Mouse (Mus musculus) limb, embryonic 11.5 days (tissue): ENCODE measurements around the gene Pigq. TPM values are rescaled to one million over a fixed set of nuclear protein-coding genes. Genes with fewer than 3 reads are reported as not detected.

Experiments used
- ATAC-seq: fragments of 200-750 bp; cut with Nextera tagmentation; 2 replicates; pipeline ENCODE4 v1.8.0; 2017; ENCODE audit warnings: low read depth; ENCODE audit not compliant: insufficient number of reproducible peaks, low FRiP score, low TSS enrichment
- DNase-seq: peaks from one replicate; pipeline ENCODE4 v3.0.0-alpha.2; 2015; ENCODE audit warnings: low spot score
- H3K27ac ChIP-seq: fragments of 300-500 bp; sonication (generic); replicated peaks from 2 replicates; pipeline ENCODE4 v1.5.1; 2014; ENCODE audit warnings: low read depth, mild to moderate bottlenecking, low read length
- H3K27me3 ChIP-seq: fragments of 300-500 bp; sonication (generic); 2 replicates; pipeline ENCODE4 v1.6.1; 2014; ENCODE audit warnings: mild to moderate bottlenecking, low read length, mixed read lengths; ENCODE audit not compliant: control insufficient read depth, insufficient read depth
- H3K36me3 ChIP-seq: fragments of 300-500 bp; sonication (generic); 2 replicates; pipeline ENCODE4 v1.6.1; 2014; ENCODE audit warnings: mild to moderate bottlenecking, low read length, moderate library complexity, mixed read lengths; ENCODE audit not compliant: control insufficient read depth, insufficient read depth
- H3K4me1 ChIP-seq: fragments of 300-500 bp; sonication (generic); 2 replicates; pipeline ENCODE4 v1.6.1; 2014; ENCODE audit warnings: low read length, mixed read lengths; ENCODE audit not compliant: control insufficient read depth, insufficient read depth
- H3K4me2 ChIP-seq: fragments of 300-500 bp; sonication (generic); 2 replicates; pipeline ENCODE4 v1.6.1; 2014; ENCODE audit warnings: low read depth, mild to moderate bottlenecking, moderate library complexity; ENCODE audit not compliant: severe bottlenecking
- H3K4me3 ChIP-seq: fragments of 300-500 bp; sonication (generic); 2 replicates; pipeline ENCODE4 v1.5.1; 2014; ENCODE audit warnings: low read depth, low read length
- H3K9ac ChIP-seq: fragments of 300-500 bp; sonication (generic); 2 replicates; pipeline ENCODE4 v1.6.1; 2014; ENCODE audit warnings: mild to moderate bottlenecking, low read length
- H3K9me3 ChIP-seq: fragments of 300-500 bp; sonication (generic); 2 replicates; pipeline ENCODE4 v1.6.1; 2016; ENCODE audit warnings: low read length; ENCODE audit not compliant: control insufficient read depth
- WGBS: fragments of 180-500 bp; shearing (Covaris S2); extraction: QIAGEN DNeasy Blood & Tissue Kit; methylation state at CpG from one replicate; pipeline ENCODE4 v1.1.7; 2014; 5-methylcytosine and 5-hydroxymethylcytosine counted together
- polyA plus RNA-seq: library from polyadenylated mRNA; unstranded; fragments of >200 nt; fragmentation: Nextera tagmentation; extraction: Ambion mirVana; gene quantifications from 2 replicates; pipeline ENCODE4 v1.2.1, GENCODE M21; 2014

Pigq gene
- polyA plus RNA-seq, 1 experiment from 2014 or later: 52.8 TPM

GRCm38 (mm10) chr17:25962413-25962905, 17.7 kb upstream of the Pigq start:
- H3K27ac ChIP-seq: no peak overlapping the region
- H3K4me1 ChIP-seq: no peaks in the 10 kb centered on the region
- no peak overlapping the region for H3K9ac ChIP-seq
- H3K36me3 ChIP-seq: peaks cover 14% of the 10 kb centered on the region
- ATAC-seq: no peak
- H3K4me3 ChIP-seq: no peak overlapping the region
- no peaks in the 10 kb centered on the region for H3K27me3 ChIP-seq
- H3K4me2 ChIP-seq: no peak overlapping the region
- no peak for DNase-seq
- H3K9me3 ChIP-seq: no peaks in the 10 kb centered on the region
- 95% methylated on average over 7 of the region's 7 CpGs for WGBS

- Histone ChIP-seq H3K27ac (no peak overlapping the region), H3K4me3 (no peak overlapping the region), H3K9me3 (no peaks in the 10 kb centered on the region), H3K4me2 (no peak overlapping the region), H3K27me3 (no peaks in the 10 kb centered on the region), H3K4me1 (no peaks in the 10 kb centered on the region), H3K9ac (no peak overlapping the region), H3K36me3 (peaks cover 14% of the 10 kb centered on the region)
- no peak for ATAC-seq
- DNase-seq: no peak
- 91% methylated on average over 5 of the region's 5 CpGs for WGBS
Observed at GRCm38 (mm10) chr17:25961566-25961965, 16.8 kb upstream of the Pigq start.

DNA sequence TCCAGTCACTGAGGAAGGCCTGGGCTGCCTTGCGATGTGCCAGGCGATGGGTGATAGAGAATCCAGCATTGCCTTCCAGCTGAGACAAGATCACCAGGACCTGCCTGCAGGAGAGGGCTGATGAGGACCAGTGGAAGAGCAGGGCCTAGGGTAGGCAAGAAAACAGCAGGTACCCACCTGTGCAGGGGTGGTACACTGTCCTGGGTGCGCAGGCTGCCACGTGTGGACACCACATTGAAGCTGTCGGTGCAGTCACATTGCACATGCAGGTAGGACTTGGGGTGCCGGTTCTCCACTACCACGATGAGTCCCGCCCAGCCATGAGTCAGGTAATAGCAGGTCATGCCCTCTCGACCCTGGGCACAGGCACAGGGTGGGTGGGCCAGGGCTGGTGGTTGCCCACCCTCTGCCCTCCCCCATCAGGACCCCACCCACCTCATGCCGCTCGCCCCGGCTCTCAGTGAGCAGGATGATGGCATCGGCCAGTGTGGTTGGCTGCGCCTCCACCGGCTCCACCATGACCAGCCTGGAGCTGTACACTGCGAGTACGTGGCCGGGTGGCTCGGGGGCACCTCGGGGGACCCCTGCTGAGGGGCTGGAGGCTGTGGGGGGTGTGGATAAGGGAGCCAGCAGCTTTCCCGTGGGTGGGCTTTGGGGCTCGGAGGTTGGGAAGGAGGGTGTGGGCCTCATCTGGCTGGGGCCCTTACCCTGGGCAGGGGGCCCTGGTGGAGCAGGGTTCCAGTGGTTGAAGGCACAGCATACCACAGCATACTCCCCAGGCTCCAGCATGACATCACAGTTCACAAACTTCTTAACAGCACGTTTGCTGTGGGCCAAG, 15.1 kb upstream of the Pigq start:
- Histone ChIP-seq H3K9me3 (no peaks in the 10 kb centered on the region), H3K4me1 (no peaks in the 10 kb centered on the region), H3K36me3 (peaks cover 10% of the 10 kb centered on the region), H3K9ac (no peak overlapping the region), H3K27ac (no peak overlapping the region), H3K27me3 (no peaks in the 10 kb centered on the region), H3K4me3 (no peak overlapping the region), H3K4me2 (no peak overlapping the region)
- ATAC-seq (no peak), DNase-seq (no peak)
- 90% methylated on average over 23 of the region's 23 CpGs for WGBS

DNA sequence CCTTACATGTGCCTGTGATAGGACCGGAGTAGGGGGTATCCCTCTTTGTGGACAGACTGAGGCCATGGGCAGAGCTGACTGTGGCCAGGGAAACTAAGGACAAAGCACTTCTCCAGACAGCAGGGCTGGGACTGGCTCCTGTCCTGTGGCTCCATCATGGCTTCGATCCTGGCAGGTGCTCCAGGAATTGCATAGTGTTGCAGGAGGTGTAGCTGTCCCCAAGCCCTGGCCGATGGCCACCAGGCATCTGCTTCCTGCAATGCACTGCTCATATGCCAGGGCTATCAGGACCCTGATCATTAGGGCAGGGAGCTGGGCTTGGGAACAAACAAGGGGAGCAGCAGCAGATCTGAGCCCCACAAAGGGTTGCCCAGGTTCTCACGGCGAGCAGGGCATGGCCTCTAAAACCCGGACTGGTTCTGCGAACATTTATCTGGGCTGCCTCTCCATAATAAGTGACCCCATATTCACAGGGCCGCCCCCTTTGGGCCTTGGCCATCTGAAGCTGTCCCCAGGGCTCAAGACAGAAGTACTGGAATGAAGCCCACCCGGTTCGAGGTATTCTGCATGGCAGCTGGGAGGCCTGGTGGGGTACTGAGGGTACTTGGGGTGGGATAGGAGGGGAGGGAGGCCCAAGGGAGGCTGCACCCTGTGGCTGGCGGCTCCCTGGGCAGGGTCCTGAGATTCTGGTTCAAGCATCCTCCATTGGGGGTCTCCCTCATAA, 14.2 kb upstream of the Pigq start:
- 91% methylated on average over 11 of the region's 11 CpGs for WGBS

GRCm38 (mm10) chr17:25957586-25958051, 12.9 kb upstream of the Pigq start:
- no peak overlapping the region for H3K4me2 ChIP-seq
- H3K36me3 ChIP-seq: peaks cover 2% of the 10 kb centered on the region; the same call in 1 of the 2 replicates
- no peak overlapping the region for H3K27ac ChIP-seq
- 81% methylated on average over 14 of the region's 14 CpGs for WGBS
- no peak overlapping the region for H3K9ac ChIP-seq
- ATAC-seq (no peak), DNase-seq (no peak)
- no peaks in the 10 kb centered on the region for H3K4me1 ChIP-seq
- H3K4me3 ChIP-seq: no peak overlapping the region
- peaks cover 10% of the 10 kb centered on the region for H3K27me3 ChIP-seq
- no peaks in the 10 kb centered on the region for H3K9me3 ChIP-seq

More for the DNA sequence above, 14.2 kb upstream of the Pigq start:
- H3K36me3 ChIP-seq: peaks cover 5% of the 10 kb centered on the region
- H3K27me3 ChIP-seq: no peaks in the 10 kb centered on the region
- DNase-seq (no peak), ATAC-seq (no peak)
- no peak overlapping the region for H3K27ac ChIP-seq
- no peak overlapping the region for H3K4me3 ChIP-seq
- H3K4me1 ChIP-seq: no peaks in the 10 kb centered on the region
- no peaks in the 10 kb centered on the region for H3K9me3 ChIP-seq
- no peak overlapping the region for H3K9ac ChIP-seq
- no peak overlapping the region for H3K4me2 ChIP-seq

DNA sequence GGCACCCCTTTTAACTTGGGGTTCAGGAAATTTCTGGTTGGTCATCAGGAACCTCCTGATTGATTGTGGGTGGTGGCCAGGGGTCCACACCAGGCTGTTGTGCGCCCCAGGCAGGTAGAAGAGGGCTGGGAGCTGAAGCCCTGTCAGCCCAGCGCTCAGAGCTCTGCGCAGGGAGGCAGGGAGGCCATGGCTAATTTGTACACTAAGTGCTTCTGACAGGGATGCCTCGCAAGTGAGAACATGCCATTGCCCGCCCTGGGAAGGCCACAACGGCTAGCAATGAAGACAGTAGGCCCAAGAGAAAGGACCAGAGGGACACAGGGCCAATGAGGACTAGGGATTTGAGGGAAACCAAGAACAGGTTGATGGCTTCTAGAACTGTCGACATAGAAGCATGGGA, 11.9 kb upstream of the Pigq start:
- peaks cover 4% of the 10 kb centered on the region for H3K4me1 ChIP-seq
- WGBS: 83% methylated on average over 7 of the region's 7 CpGs
- peaks cover 2% of the 10 kb centered on the region; the same call in 1 of the 2 replicates for H3K36me3 ChIP-seq
- ATAC-seq (no peak), DNase-seq (no peak)
- no peak overlapping the region for H3K9ac ChIP-seq
- H3K9me3 ChIP-seq: no peaks in the 10 kb centered on the region
- H3K27ac ChIP-seq: no peak overlapping the region
- H3K27me3 ChIP-seq: peaks cover 20% of the 10 kb centered on the region
- H3K4me2 ChIP-seq: no peak overlapping the region
- no peak overlapping the region for H3K4me3 ChIP-seq

GRCm38 (mm10) chr17:25956201-25956600, 11.5 kb upstream of the Pigq start:
- Histone ChIP-seq H3K4me3 (no peak overlapping the region), H3K4me2 (no peak overlapping the region), H3K27me3 (peaks cover 25% of the 10 kb centered on the region), H3K9ac (no peak overlapping the region), H3K27ac (no peak overlapping the region), H3K36me3 (peaks cover 2% of the 10 kb centered on the region; the same call in 1 of the 2 replicates), H3K4me1 (peaks cover 6% of the 10 kb centered on the region), H3K9me3 (no peaks in the 10 kb centered on the region)
- ATAC-seq (no peak), DNase-seq (no peak)
- 67% methylated on average over 7 of the region's 7 CpGs for WGBS

DNA sequence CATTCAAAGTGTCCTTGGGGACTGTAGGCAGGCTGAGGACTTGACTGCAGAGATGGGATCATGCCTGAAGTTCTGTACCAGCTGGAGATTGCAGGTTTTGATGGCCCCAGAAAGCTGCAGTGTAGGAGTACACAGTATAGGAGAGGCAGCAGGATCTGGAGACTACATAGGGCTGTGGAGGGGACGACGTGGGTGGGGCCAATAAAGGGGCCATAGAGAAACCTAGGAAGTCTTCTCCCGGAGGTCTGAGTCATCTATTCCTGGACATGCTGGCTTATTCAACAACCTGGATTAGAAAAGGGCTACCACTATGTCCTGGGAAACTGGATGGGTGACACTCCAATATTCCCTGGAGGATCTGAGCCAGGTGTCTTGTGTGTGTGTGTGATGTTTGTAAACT, 11.0 kb upstream of the Pigq start:
- 54% methylated on average over 3 of the region's 3 CpGs for whole genome bisulfite sequencing
- no peak overlapping the region for H3K4me2 ChIP-seq
- no peak overlapping the region for H3K27ac ChIP-seq
- H3K27me3 ChIP-seq: peaks cover 29% of the 10 kb centered on the region
- no peak for ATAC-seq
- H3K4me1 ChIP-seq: peaks cover 6% of the 10 kb centered on the region
- peaks cover 2% of the 10 kb centered on the region; the same call in 1 of the 2 replicates for H3K36me3 ChIP-seq
- DNase-seq: no peak
- H3K4me3 ChIP-seq: no peak overlapping the region
- H3K9ac ChIP-seq: no peak overlapping the region
- no peaks in the 10 kb centered on the region for H3K9me3 ChIP-seq
